Mouse (Mus musculus) liver, embryonic 14.5 days (tissue): ENCODE measurements around the gene D630039A03Rik.

ENCODE experiments used
- CTCF ChIP-seq: IDR thresholded peaks from 2 replicates; pipeline ENCODE4 v1.5.1; 2016; ENCODE audit warnings: antibody characterized with exemption, low read depth, control low read depth
- EP300 ChIP-seq: IDR thresholded peaks from 2 replicates; pipeline ENCODE4 v1.6.1; 2016; ENCODE audit warnings: antibody characterized with exemption, low read depth

DNA sequence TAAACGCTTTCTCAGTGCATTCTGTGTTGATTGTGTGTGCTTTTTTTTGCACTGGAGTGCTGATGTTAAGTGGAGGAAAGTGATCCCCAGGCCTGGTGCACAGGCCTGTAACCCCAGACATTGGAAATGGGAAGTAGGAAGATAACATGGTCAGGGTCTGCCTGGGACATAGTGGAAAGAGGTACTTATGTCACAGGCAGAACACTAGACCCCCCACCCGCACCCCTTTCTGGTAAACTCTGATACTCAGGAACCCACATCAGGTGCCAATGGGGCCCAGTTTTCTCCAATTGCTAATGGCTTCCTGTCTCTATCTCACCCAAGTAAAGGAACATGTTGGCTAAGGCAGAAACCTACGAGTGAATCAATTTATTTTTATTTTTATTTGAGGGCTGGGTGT, 31.6 kb downstream of the D630039A03Rik start:
- no peak for TF ChIP-seq CTCF
- TF ChIP-seq EP300: no peak
